Mouse (Mus musculus): ENCODE measurements around the gene Grasp.

GRCm38 (mm10) chr15:101246231-101247154 is 22.5 kb downstream of the Grasp start:
- peak; percentile 72; the same call in 1 of the 2 replicates for TF ChIP-seq MYC (IDR thresholded peaks at IDR 0.05; ENCODE audit: low read depth, low read length)
- no peak for TF ChIP-seq ZNF384 (IDR thresholded peaks at IDR 0.05; ENCODE audit: low read depth, low read length)
- peak; percentile 64 to 82; a peak in 3 of 4 replicates for TF ChIP-seq POLR2A (IDR thresholded peaks at IDR 0.05; ENCODE audit: control insufficient read depth in 1 of 2, insufficient read depth in 1 of 2, low read depth in 1 of 2, low read length in 2 of 2, poor library complexity in 1 of 2)
- no peak for TF ChIP-seq TAL1 (IDR thresholded peaks at IDR 0.05; ENCODE audit: low read length)
